Mouse (Mus musculus) liver, embryonic 14.5 days (tissue): ENCODE data around the gene Josd2. TPM values are rescaled to one million over a fixed set of nuclear protein-coding genes. Genes with fewer than 3 reads are reported as not detected.

Experiments used
- ATAC-seq: fragments of 200-750 bp; cut with Nextera tagmentation; 2 replicates; pipeline ENCODE4 v1.8.0; 2017; ENCODE audit warnings: moderate number of reproducible peaks, mild to moderate bottlenecking, moderate library complexity; ENCODE audit not compliant: insufficient read depth
- DNase-seq, 3 experiments: peaks; one replicate each; pipeline ENCODE4 v3.0.0-alpha.2; 2012 to 2013; ENCODE audit warnings: low read depth in 3 of 3, low spot score in 3 of 3
- H3K27ac ChIP-seq: fragments of 300-500 bp; sonication (generic); 2 replicates; pipeline ENCODE4 v1.5.1; 2014; ENCODE audit warnings: moderate library complexity, mild to moderate bottlenecking, control low read depth, inconsistent platforms
- H3K27me3 ChIP-seq: fragments of 300-500 bp; sonication (generic); 2 replicates; pipeline ENCODE4 v1.6.1; 2014; ENCODE audit warnings: mild to moderate bottlenecking, low read length, moderate library complexity; ENCODE audit not compliant: control insufficient read depth, insufficient read depth
- H3K36me3 ChIP-seq: fragments of 300-500 bp; sonication (generic); replicated peaks from 2 replicates; pipeline ENCODE4 v1.6.1; 2014; ENCODE audit warnings: low read depth; ENCODE audit not compliant: control insufficient read depth, insufficient read depth
- H3K4me1 ChIP-seq, 2 experiments: fragments of 200-500 bp in 1 of 2; fragments of 300-500 bp in 1 of 2; sonication (generic) in 1 of 2; replicated peaks; 2 replicates each; pipeline ENCODE4 v1.6.1; 2012 to 2014; ENCODE audit warnings: antibody characterized with exemption in 1 of 2, inconsistent platforms in 1 of 2, low read length in 1 of 2; ENCODE audit not compliant: control insufficient read depth in 2 of 2, insufficient read depth in 2 of 2
- H3K4me2 ChIP-seq: fragments of 300-500 bp; sonication (generic); 2 replicates; pipeline ENCODE4 v1.6.1; 2014; ENCODE audit warnings: low read depth, mild to moderate bottlenecking, control low read depth, moderate library complexity
- H3K4me3 ChIP-seq, 2 experiments: fragments of 200-500 bp in 1 of 2; fragments of 300-500 bp in 1 of 2; sonication (generic) in 1 of 2; 2 replicates each; pipeline ENCODE4 v1.5.1; 2012 to 2014; ENCODE audit warnings: low read depth in 2 of 2, low read length in 2 of 2, mild to moderate bottlenecking in 2 of 2, control low read depth in 1 of 2, inconsistent platforms in 1 of 2, moderate library complexity in 1 of 2; ENCODE audit not compliant: insufficient read depth in 1 of 2
- H3K9ac ChIP-seq: fragments of 300-500 bp; sonication (generic); replicated peaks from 2 replicates; pipeline ENCODE4 v1.6.1; 2014; ENCODE audit warnings: mild to moderate bottlenecking, control low read depth, moderate library complexity
- H3K9me3 ChIP-seq: fragments of 300-500 bp; sonication (generic); 2 replicates; pipeline ENCODE4 v1.6.1; 2016; ENCODE audit warnings: low read length, mixed read lengths; ENCODE audit not compliant: control insufficient read depth
- CTCF ChIP-seq: IDR thresholded peaks from 2 replicates; pipeline ENCODE4 v1.5.1; 2016; ENCODE audit warnings: antibody characterized with exemption, low read depth, control low read depth
- EP300 ChIP-seq: IDR thresholded peaks from 2 replicates; pipeline ENCODE4 v1.6.1; 2016; ENCODE audit warnings: antibody characterized with exemption, low read depth
- WGBS: fragments of 180-500 bp; shearing (Covaris S2); extraction: QIAGEN DNeasy Blood & Tissue Kit; methylation state at CpG from one replicate; pipeline ENCODE4 v1.1.7; 2014; ENCODE audit not compliant: insufficient replicate concordance; 5-methylcytosine and 5-hydroxymethylcytosine counted together
- polyA plus RNA-seq, 2 experiments: library from polyadenylated mRNA; depleted of rRNA in 1 of 2; stranded (reverse) in 1 of 2; unstranded in 1 of 2; fragments of >200 nt; fragmentation: Nextera tagmentation in 1 of 2; extraction: Ambion mirVana in 1 of 2; gene quantifications; 2 replicates each; pipeline versions ENCODE4 v1.2.1 to v1.2.3; 2012 to 2014

Gene Josd2
- polyA plus RNA-seq, 2 experiments, result 155 to 212 TPM

- H3K27ac ChIP-seq, result no peak overlapping the region
- ATAC-seq (no peak), DNase-seq (no peak)
- TF ChIP-seq CTCF, result no peak
- TF ChIP-seq EP300, result no peak
- peaks cover 52% of the 10 kb centered on the region for H3K27me3 ChIP-seq
- no peak overlapping the region for H3K4me2 ChIP-seq
- no peak overlapping the region for H3K4me3 ChIP-seq
- no peak overlapping the region for H3K9ac ChIP-seq
- WGBS, result 68% methylated on average over 10 of the region's 10 CpGs
- no peaks in the 10 kb centered on the region for H3K9me3 ChIP-seq
- peaks cover 11 to 23% of the 10 kb centered on the region in 2 experiments for H3K4me1 ChIP-seq
- H3K36me3 ChIP-seq, result no peaks in the 10 kb centered on the region
Measured at GRCm38 (mm10) chr7:44463556-44464225, 4.1 kb upstream of the Josd2 start.

DNA sequence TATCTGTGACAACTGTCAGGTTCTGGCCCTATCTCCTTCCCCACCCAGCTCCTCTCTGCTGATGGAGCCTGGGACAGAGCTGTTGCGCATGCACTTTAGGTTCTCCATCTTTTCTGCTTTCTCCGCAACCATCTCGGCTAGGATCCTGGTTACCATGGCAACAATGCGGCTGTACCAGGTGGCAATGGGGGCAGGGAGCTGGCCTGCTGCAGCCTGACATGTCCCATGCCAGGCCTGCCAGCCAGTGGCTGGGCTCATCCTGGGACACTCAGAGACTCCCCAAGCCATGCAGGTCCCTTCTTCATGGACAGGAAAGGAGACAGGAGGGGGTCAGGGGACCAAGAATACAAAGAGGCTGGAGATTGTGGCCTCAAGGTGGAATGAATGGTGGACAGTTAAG is 3.3 kb upstream of the Josd2 start:
- H3K36me3 ChIP-seq, result peaks cover under 1% of the 10 kb centered on the region; the same call in 1 of the 2 replicates
- DNase-seq (no peak), ATAC-seq (no peak)
- H3K9me3 ChIP-seq, result no peaks in the 10 kb centered on the region
- 34% methylated on average over 4 of the region's 4 CpGs for WGBS
- peak overlapping the region; percentile 24; the same call in 1 of the 2 replicates for H3K4me2 ChIP-seq
- H3K27ac ChIP-seq, result no peak overlapping the region
- H3K4me1 ChIP-seq, result peaks cover 15 to 30% of the 10 kb centered on the region in 2 experiments
- H3K4me3 ChIP-seq, result no peak overlapping the region
- peak overlapping the region; percentile 23; the same call in 1 of the 2 replicates for H3K9ac ChIP-seq
- peaks cover 46% of the 10 kb centered on the region for H3K27me3 ChIP-seq
- TF ChIP-seq CTCF (no peak), EP300 (peak; percentile 48)

GRCm38 (mm10) chr7:44465111-44465510 is 2.7 kb upstream of the Josd2 start, which contains the start of gene Aspdh:
Aspdh (plus strand) TSS chr7:44465391.
- TF ChIP-seq CTCF, result no peak
- TF ChIP-seq EP300, result no peak
- H3K36me3 ChIP-seq, result peaks cover 5% of the 10 kb centered on the region; the same call in 1 of the 2 replicates
- H3K27ac ChIP-seq, result no peak within 1 kb of the TSS
- 52% methylated on average over 2 of the region's 2 CpGs for WGBS
- H3K27me3 ChIP-seq, result peaks cover 40% of the 10 kb centered on the region
- peak within 1 kb of the TSS; percentile 41 for H3K4me2 ChIP-seq
- ATAC-seq (no peak), DNase-seq (no peak)
- no peaks in the 10 kb centered on the region for H3K9me3 ChIP-seq
- H3K9ac ChIP-seq, result peak within 1 kb of the TSS; percentile 23; the same call in 1 of the 2 replicates
- no peak within 1 kb of the TSS for H3K4me3 ChIP-seq
- peaks cover 21 to 36% of the 10 kb centered on the region in 2 experiments for H3K4me1 ChIP-seq

DNA sequence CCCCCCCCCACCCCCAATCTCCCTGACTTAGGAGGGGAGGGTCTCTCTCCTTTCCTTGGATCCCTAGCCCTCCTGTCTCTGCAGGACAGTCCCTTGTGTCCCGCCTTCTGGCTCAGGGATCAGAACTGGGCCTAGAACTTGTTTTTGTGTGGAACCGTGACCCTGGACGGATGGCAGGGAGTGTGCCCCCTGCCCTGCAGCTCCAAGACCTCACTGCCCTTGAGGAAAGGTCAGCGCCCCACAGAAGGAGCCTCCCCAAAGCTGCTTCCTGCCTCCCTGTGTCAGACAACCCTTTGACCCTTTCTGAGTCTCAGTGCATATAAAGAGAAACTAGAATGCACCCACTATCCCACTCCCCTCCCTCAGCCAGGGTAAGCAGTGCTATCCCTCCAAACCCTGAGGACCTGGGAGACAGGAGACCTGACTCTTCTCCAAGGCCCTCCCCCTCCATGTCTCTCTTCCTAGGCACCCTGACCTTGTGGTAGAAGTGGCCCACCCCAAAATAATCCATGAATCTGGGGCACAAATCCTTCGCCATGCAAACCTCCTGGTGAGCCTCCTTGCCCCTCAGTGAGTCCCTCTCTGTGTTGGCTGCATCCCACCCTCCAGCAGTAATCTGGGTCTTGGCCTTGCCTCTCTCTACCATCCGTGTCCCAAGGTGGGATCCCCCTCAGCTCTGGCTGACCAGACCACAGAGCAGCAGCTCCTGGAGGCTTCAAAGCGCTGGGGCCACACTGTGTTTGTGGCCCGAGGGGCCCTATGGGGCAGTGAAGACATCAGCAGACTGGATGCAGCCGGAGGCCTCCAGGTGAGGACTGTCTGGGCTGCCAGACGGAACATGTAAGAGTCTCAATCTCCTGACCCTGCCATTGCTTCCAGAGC is 1.5 kb upstream of the Josd2 start:
- DNase-seq, result no peak
- Histone ChIP-seq H3K4me3 (no peak overlapping the region), H3K36me3 (peaks cover 13% of the 10 kb centered on the region), H3K4me2 (peak overlapping the region; percentile 41), H3K9me3 (no peaks in the 10 kb centered on the region), H3K27ac (no peak overlapping the region), H3K9ac (no peak overlapping the region; the same call in 1 of the 2 replicates), H3K4me1 (peaks cover 31 to 48% of the 10 kb centered on the region in 2 experiments), H3K27me3 (peaks cover 29% of the 10 kb centered on the region)
- ATAC-seq, result no peak
- TF ChIP-seq EP300 (no peak), CTCF (no peak)
- WGBS, result 76% methylated on average over 10 of the region's 10 CpGs

- Histone ChIP-seq H3K36me3 (peaks cover 16% of the 10 kb centered on the region), H3K27ac (no peak overlapping the region), H3K27me3 (peaks cover 22% of the 10 kb centered on the region), H3K9me3 (no peaks in the 10 kb centered on the region), H3K4me2 (peak overlapping the region; percentile 90; the same call in 1 of the 2 replicates), H3K9ac (no peak overlapping the region), H3K4me1 (peaks cover 31 to 48% of the 10 kb centered on the region in 2 experiments), H3K4me3 (no peak overlapping the region)
- 0 out of 2 replicates have a peak, but pooled peaks have one; percentile 5 for TF ChIP-seq CTCF
- no peak for TF ChIP-seq EP300
- DNase-seq (no peak), ATAC-seq (no peak)
- 78% methylated on average over 16 of the region's 16 CpGs for WGBS
Measured at GRCm38 (mm10) chr7:44466888-44467311, 880 bp upstream of the Josd2 start.
